Mouse (Mus musculus): ENCODE measurements at regions not wholly inside any gene's neighbourhood (a gene's known extent, or its start where the extent isn't known, plus 50 kb on each side); places are given as distances from the start of the nearest gene placed in this dataset.
A peak's percentile ranks its signal among the peaks of the same experiment; 100 is the strongest.

- Histone ChIP-seq H3K36me3 (ENCODE audit: insufficient read depth, low read length) (no peaks in the 10 kb centered on the region), H3K9me3 (replicated peaks; ENCODE audit: low read length) (no peaks in the 10 kb centered on the region), H3K9ac (ENCODE audit: low read depth, low read length) (no peak overlapping the region), H3K4me3 (replicated peaks; ENCODE audit: low read depth, low read length) (no peak overlapping the region), H3K4me1 (replicated peaks; ENCODE audit: insufficient read depth, low read length) (no peaks in the 10 kb centered on the region), H3K27me3 (ENCODE audit: insufficient read depth, low read length) (no peaks in the 10 kb centered on the region), H3K4me2 (ENCODE audit: low read length) (no peak overlapping the region), H3K27ac (no peak overlapping the region)
- ATAC-seq (replicated peaks; ENCODE audit: low FRiP score, low read depth) (no peak), DNase-seq (ENCODE audit: low spot score) (no peak)
- no peak for TF ChIP-seq CTCF (IDR thresholded peaks at IDR 0.05; ENCODE audit: low read depth)
- 70% methylated on average over 3 of the region's 3 CpGs for WGBS
These were observed 200.6 kb downstream of the Chm start for GRCm38 (mm10) chrX:112984668-112985067.

GRCm38 (mm10) chrX:112984073-112984472 is 201.2 kb downstream of the Chm start:
- TF ChIP-seq CTCF (IDR thresholded peaks at IDR 0.05; ENCODE audit: low read depth): no peak
- Histone ChIP-seq H3K4me3 (replicated peaks; ENCODE audit: low read depth, low read length) (no peak overlapping the region), H3K27ac (no peak overlapping the region), H3K9me3 (replicated peaks; ENCODE audit: low read length) (no peaks in the 10 kb centered on the region), H3K4me1 (replicated peaks; ENCODE audit: insufficient read depth, low read length) (no peaks in the 10 kb centered on the region), H3K36me3 (ENCODE audit: insufficient read depth, low read length) (no peaks in the 10 kb centered on the region), H3K27me3 (ENCODE audit: insufficient read depth, low read length) (no peaks in the 10 kb centered on the region), H3K9ac (ENCODE audit: low read depth, low read length) (no peak overlapping the region), H3K4me2 (ENCODE audit: low read length) (no peak overlapping the region)
- 68% methylated on average over 3 of the region's 3 CpGs for WGBS
- ATAC-seq (replicated peaks; ENCODE audit: low FRiP score, low read depth) (no peak), DNase-seq (ENCODE audit: low spot score) (no peak)

GRCm38 (mm10) chrX:112978583-112978982 is 206.7 kb downstream of the Chm start:
- TF ChIP-seq CTCF (IDR thresholded peaks at IDR 0.05; ENCODE audit: low read depth): peak; percentile 65
- no peak overlapping the region for H3K9ac ChIP-seq (ENCODE audit: low read depth, low read length)
- no peaks in the 10 kb centered on the region for H3K36me3 ChIP-seq (ENCODE audit: insufficient read depth, low read length)

GRCm38 (mm10) chrX:112964093-112964492 is 221.2 kb downstream of the Chm start:
- no peak for DNase-seq (ENCODE audit: low spot score)
- Histone ChIP-seq H3K9ac (ENCODE audit: low read depth, low read length) (no peak overlapping the region), H3K4me1 (replicated peaks; ENCODE audit: insufficient read depth, low read length) (no peaks in the 10 kb centered on the region), H3K27ac (no peak overlapping the region), H3K9me3 (replicated peaks; ENCODE audit: low read length) (no peaks in the 10 kb centered on the region), H3K4me3 (replicated peaks; ENCODE audit: low read depth, low read length) (no peak overlapping the region), H3K4me2 (ENCODE audit: low read length) (no peak overlapping the region), H3K36me3 (ENCODE audit: insufficient read depth, low read length) (no peaks in the 10 kb centered on the region), H3K27me3 (ENCODE audit: insufficient read depth, low read length) (no peaks in the 10 kb centered on the region)
- ATAC-seq (replicated peaks; ENCODE audit: low FRiP score, low read depth): no peak
- no peak for TF ChIP-seq CTCF (IDR thresholded peaks at IDR 0.05; ENCODE audit: low read depth)
- WGBS: 68% methylated on average over 3 of the region's 3 CpGs

More at GRCm38 (mm10) chrX:112978583-112978982, 206.7 kb downstream of the Chm start:
- Histone ChIP-seq H3K4me3 (replicated peaks; ENCODE audit: low read depth, low read length) (no peak overlapping the region), H3K27me3 (ENCODE audit: insufficient read depth, low read length) (no peaks in the 10 kb centered on the region), H3K9me3 (replicated peaks; ENCODE audit: low read length) (no peaks in the 10 kb centered on the region), H3K4me2 (ENCODE audit: low read length) (no peak overlapping the region), H3K27ac (no peak overlapping the region), H3K4me1 (replicated peaks; ENCODE audit: insufficient read depth, low read length) (no peaks in the 10 kb centered on the region)
- 55% methylated on average over 3 of the region's 3 CpGs for WGBS
- no peak for ATAC-seq (replicated peaks; ENCODE audit: low FRiP score, low read depth)
- DNase-seq (ENCODE audit: low spot score): peak; percentile 60

GRCm38 (mm10) chrX:112949792-112950191 is 235.5 kb downstream of the Chm start:
- H3K9me3 ChIP-seq (replicated peaks; ENCODE audit: low read length): no peaks in the 10 kb centered on the region
- H3K9ac ChIP-seq (ENCODE audit: low read depth, low read length): no peak overlapping the region
- no peak overlapping the region for H3K27ac ChIP-seq
- H3K36me3 ChIP-seq (ENCODE audit: insufficient read depth, low read length): no peaks in the 10 kb centered on the region
- WGBS: 45% methylated on average over 1 of the region's 1 CpGs
- H3K4me3 ChIP-seq (replicated peaks; ENCODE audit: low read depth, low read length): no peak overlapping the region
- no peaks in the 10 kb centered on the region for H3K27me3 ChIP-seq (ENCODE audit: insufficient read depth, low read length)
- DNase-seq (ENCODE audit: low spot score): peak; percentile 24
- ATAC-seq (replicated peaks; ENCODE audit: low FRiP score, low read depth): no peak
- peak; percentile 70 for TF ChIP-seq CTCF (IDR thresholded peaks at IDR 0.05; ENCODE audit: low read depth)
- no peak overlapping the region for H3K4me2 ChIP-seq (ENCODE audit: low read length)
- no peaks in the 10 kb centered on the region for H3K4me1 ChIP-seq (replicated peaks; ENCODE audit: insufficient read depth, low read length)

DNA sequence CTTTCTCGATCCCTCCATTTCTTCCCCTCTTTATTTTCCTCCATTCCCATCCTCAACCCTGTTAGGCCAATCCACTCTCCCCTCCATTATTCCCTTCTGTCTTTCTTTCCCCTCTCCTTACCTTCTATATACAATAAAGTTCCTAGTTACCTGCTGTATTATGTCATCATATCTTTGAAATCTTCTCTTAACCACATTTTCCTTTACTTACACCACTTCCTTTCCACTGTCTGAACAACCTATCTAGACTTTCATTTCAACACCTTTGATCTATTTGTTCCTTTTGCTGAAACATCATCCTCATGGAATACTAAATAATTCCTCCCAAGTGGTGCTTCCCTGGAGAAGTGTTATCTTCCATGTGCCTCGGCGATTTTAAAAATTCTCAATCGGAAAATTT is 237.8 kb downstream of the Chm start:
- H3K36me3 ChIP-seq (ENCODE audit: insufficient read depth, low read length): no peaks in the 10 kb centered on the region

GRCm38 (mm10) chrX:112925542-112926182 is 227.2 kb upstream of the Pof1b start:
- H3K27me3 ChIP-seq (ENCODE audit: insufficient read depth, low read length): no peaks in the 10 kb centered on the region
- DNase-seq (ENCODE audit: low spot score) (no peak), ATAC-seq (replicated peaks; ENCODE audit: low FRiP score, low read depth) (no peak)
- 75% methylated on average over 1 of the region's 1 CpGs for WGBS
- no peak overlapping the region for H3K27ac ChIP-seq
- no peaks in the 10 kb centered on the region for H3K9me3 ChIP-seq (replicated peaks; ENCODE audit: low read length)
- H3K4me2 ChIP-seq (ENCODE audit: low read length): no peak overlapping the region
- H3K4me3 ChIP-seq (replicated peaks; ENCODE audit: low read depth, low read length): no peak overlapping the region
- no peaks in the 10 kb centered on the region for H3K4me1 ChIP-seq (replicated peaks; ENCODE audit: insufficient read depth, low read length)
- no peak overlapping the region for H3K9ac ChIP-seq (ENCODE audit: low read depth, low read length)
- TF ChIP-seq CTCF (IDR thresholded peaks at IDR 0.05; ENCODE audit: low read depth): no peak
- no peaks in the 10 kb centered on the region for H3K36me3 ChIP-seq (ENCODE audit: insufficient read depth, low read length)

More for the DNA sequence above, 237.8 kb downstream of the Chm start:
- 80% methylated on average over 4 of the region's 4 CpGs for WGBS
- no peak for DNase-seq (ENCODE audit: low spot score)
- Histone ChIP-seq H3K27ac (no peak overlapping the region), H3K27me3 (ENCODE audit: insufficient read depth, low read length) (no peaks in the 10 kb centered on the region), H3K4me3 (replicated peaks; ENCODE audit: low read depth, low read length) (no peak overlapping the region), H3K9ac (ENCODE audit: low read depth, low read length) (no peak overlapping the region), H3K4me2 (ENCODE audit: low read length) (no peak overlapping the region), H3K9me3 (replicated peaks; ENCODE audit: low read length) (no peaks in the 10 kb centered on the region), H3K4me1 (replicated peaks; ENCODE audit: insufficient read depth, low read length) (no peaks in the 10 kb centered on the region)
- TF ChIP-seq CTCF (IDR thresholded peaks at IDR 0.05; ENCODE audit: low read depth): no peak
- ATAC-seq (replicated peaks; ENCODE audit: low FRiP score, low read depth): no peak
